Mouse (Mus musculus) forebrain, embryonic 16.5 days (tissue): ENCODE data around the gene Plekhg5. TPM values are rescaled to one million over a fixed set of nuclear protein-coding genes. Genes with fewer than 3 reads are reported as not detected.

Experiments
- ATAC-seq: fragments of 200-750 bp; cut with Nextera tagmentation; 2 replicates; pipeline ENCODE4 v1.8.0; 2017; ENCODE audit warnings: mild to moderate bottlenecking, moderate library complexity
- H3K27ac ChIP-seq: fragments of 300-500 bp; sonication (generic); 2 replicates; pipeline ENCODE4 v1.5.1; 2014; ENCODE audit warnings: low read length, control low read depth
- H3K27me3 ChIP-seq: fragments of 300-500 bp; sonication (generic); replicated peaks from 2 replicates; pipeline ENCODE4 v1.6.1; 2014; ENCODE audit warnings: low read length; ENCODE audit not compliant: control insufficient read depth, insufficient read depth
- H3K36me3 ChIP-seq: fragments of 300-500 bp; sonication (generic); 2 replicates; pipeline ENCODE4 v1.6.1; 2014; ENCODE audit not compliant: control insufficient read depth, insufficient read depth
- H3K4me1 ChIP-seq: fragments of 300-500 bp; sonication (generic); replicated peaks from 2 replicates; pipeline ENCODE4 v1.6.1; 2014; ENCODE audit warnings: low read length; ENCODE audit not compliant: control insufficient read depth, insufficient read depth
- H3K4me2 ChIP-seq: fragments of 300-500 bp; sonication (generic); 2 replicates; pipeline ENCODE4 v1.6.1; 2014; ENCODE audit warnings: mild to moderate bottlenecking, low read length, control low read depth
- H3K4me3 ChIP-seq: fragments of 300-500 bp; sonication (generic); replicated peaks from 2 replicates; pipeline ENCODE4 v1.5.1; 2014; ENCODE audit warnings: mild to moderate bottlenecking, low read length, control low read depth
- H3K9ac ChIP-seq: fragments of 300-500 bp; sonication (generic); replicated peaks from 2 replicates; pipeline ENCODE4 v1.6.1; 2014; ENCODE audit warnings: low read depth, low read length, control low read depth
- H3K9me3 ChIP-seq: fragments of 300-500 bp; sonication (generic); 2 replicates; pipeline ENCODE4 v1.6.1; 2016; ENCODE audit warnings: low read length; ENCODE audit not compliant: control insufficient read depth
- WGBS: fragments of 180-500 bp; shearing (Covaris S2); extraction: QIAGEN DNeasy Blood & Tissue Kit; methylation state at CpG from one replicate; pipeline ENCODE4 v1.1.7; 2014; 5-methylcytosine and 5-hydroxymethylcytosine counted together
- polyA plus RNA-seq: library from polyadenylated mRNA; unstranded; fragments of >200 nt; fragmentation: Nextera tagmentation; extraction: Ambion mirVana; gene quantifications from 2 replicates; pipeline ENCODE4 v1.2.1, GENCODE M21; 2015

Plekhg5 gene
- polyA plus RNA-seq, 1 experiment from 2014 or later, result 13.2 TPM

- no peaks in the 10 kb centered on the region for H3K9me3 ChIP-seq
- H3K27ac ChIP-seq, result no peak within 1 kb of the TSS
- H3K36me3 ChIP-seq, result no peaks in the 10 kb centered on the region
- H3K27me3 ChIP-seq, result peaks cover 59% of the 10 kb centered on the region
- 3% methylated on average over 30 of the region's 30 CpGs for WGBS
- ATAC-seq, result no peak
- H3K4me3 ChIP-seq, result no peak within 1 kb of the TSS
- H3K4me1 ChIP-seq, result peaks cover 14% of the 10 kb centered on the region
- no peak within 1 kb of the TSS for H3K4me2 ChIP-seq
- 0 out of 2 replicates have a peak within 1 kb of the TSS, but pooled peaks have one; percentile 17 for H3K9ac ChIP-seq
These were observed 43.8 kb downstream of the Plekhg5 start, which contains the start of gene Tnfrsf25 for GRCm38 (mm10) chr4:152115921-152116612. TSS of gene Tnfrsf25 (plus strand) at chr4:152115934.

GRCm38 (mm10) chr4:152117538-152117937 lies 45.2 kb downstream of the Plekhg5 start:
- H3K27ac ChIP-seq, result no peak overlapping the region
- H3K36me3 ChIP-seq, result no peaks in the 10 kb centered on the region
- no peak overlapping the region for H3K9ac ChIP-seq
- no peak for ATAC-seq
- H3K4me2 ChIP-seq, result no peak overlapping the region
- H3K27me3 ChIP-seq, result peaks cover 74% of the 10 kb centered on the region
- peaks cover 16% of the 10 kb centered on the region for H3K4me1 ChIP-seq
- H3K4me3 ChIP-seq, result no peak overlapping the region
- no peaks in the 10 kb centered on the region for H3K9me3 ChIP-seq
- 69% methylated on average over 9 of the region's 9 CpGs for WGBS

GRCm38 (mm10) chr4:152119396-152120292 lies 47.3 kb downstream of the Plekhg5 start:
- Histone ChIP-seq H3K4me3 (peak overlapping the region; percentile 11; the same call in 1 of the 2 replicates), H3K4me1 (peaks cover 16% of the 10 kb centered on the region), H3K9ac (no peak overlapping the region), H3K36me3 (no peaks in the 10 kb centered on the region), H3K27me3 (peaks cover 93% of the 10 kb centered on the region), H3K27ac (no peak overlapping the region), H3K9me3 (no peaks in the 10 kb centered on the region), H3K4me2 (peak overlapping the region; percentile 31)
- WGBS, result 3% methylated on average over 39 of the region's 39 CpGs
- no peak for ATAC-seq

GRCm38 (mm10) chr4:152120311-152121182 lies 48.2 kb downstream of the Plekhg5 start:
- Histone ChIP-seq H3K4me3 (0 out of 2 replicates have a peak overlapping the region, but pooled peaks have one; percentile 4), H3K27ac (no peak overlapping the region), H3K36me3 (no peaks in the 10 kb centered on the region), H3K27me3 (peaks cover 93% of the 10 kb centered on the region), H3K9me3 (no peaks in the 10 kb centered on the region), H3K4me1 (peaks cover 19% of the 10 kb centered on the region), H3K4me2 (peak overlapping the region; percentile 28), H3K9ac (no peak overlapping the region)
- 1% methylated on average over 31 of the region's 31 CpGs for WGBS
- no peak for ATAC-seq

GRCm38 (mm10) chr4:152121183-152121505 lies 48.8 kb downstream of the Plekhg5 start:
- H3K9me3 ChIP-seq, result no peaks in the 10 kb centered on the region
- H3K4me1 ChIP-seq, result peaks cover 25% of the 10 kb centered on the region
- H3K9ac ChIP-seq, result no peak overlapping the region
- no peak overlapping the region for H3K27ac ChIP-seq
- H3K4me2 ChIP-seq, result no peak overlapping the region; the same call in 1 of the 2 replicates
- no peaks in the 10 kb centered on the region for H3K36me3 ChIP-seq
- H3K4me3 ChIP-seq, result no peak overlapping the region
- 2% methylated on average over 12 of the region's 12 CpGs for WGBS
- ATAC-seq, result no peak; the same call in 1 of the 2 replicates
- peaks cover 95% of the 10 kb centered on the region for H3K27me3 ChIP-seq

DNA sequence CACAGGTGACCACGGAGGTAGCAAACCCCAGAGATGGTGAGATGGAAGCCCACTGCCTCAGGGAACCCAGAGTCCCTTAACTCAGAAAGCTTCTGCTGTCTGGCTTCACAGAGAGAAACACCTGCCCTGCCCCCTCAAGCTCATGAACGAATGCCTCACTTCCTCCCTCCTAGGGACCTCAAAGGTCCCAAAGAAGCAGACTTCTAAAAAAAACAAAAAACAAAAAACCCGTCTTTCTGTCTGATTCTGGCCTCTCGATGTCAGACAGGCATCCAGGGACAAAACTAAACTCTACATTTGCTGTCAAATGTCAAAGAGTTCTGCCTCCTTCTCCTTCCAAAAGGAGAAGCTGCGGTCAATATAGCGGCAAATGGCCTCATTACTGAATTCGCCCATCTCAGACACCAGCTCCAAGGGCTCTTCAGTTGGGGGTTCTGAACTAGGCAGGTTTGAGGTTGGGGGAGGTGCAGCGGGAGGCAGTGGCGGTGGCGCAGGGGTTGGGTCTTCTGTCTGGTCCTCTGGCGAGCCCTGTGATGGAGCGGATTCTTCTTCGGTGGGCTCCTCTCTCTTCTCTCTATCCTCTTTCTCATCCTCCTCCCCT lies 52.2 kb downstream of the Plekhg5 start:
- Histone ChIP-seq H3K36me3 (no peaks in the 10 kb centered on the region), H3K9ac (no peak overlapping the region), H3K4me2 (no peak overlapping the region), H3K9me3 (no peaks in the 10 kb centered on the region), H3K4me1 (peaks cover 29% of the 10 kb centered on the region), H3K27ac (no peak overlapping the region), H3K4me3 (no peak overlapping the region), H3K27me3 (peaks cover 97% of the 10 kb centered on the region)
- 10% methylated on average over 13 of the region's 13 CpGs for WGBS
- ATAC-seq, result no peak

- Histone ChIP-seq H3K4me1 (peaks cover 24% of the 10 kb centered on the region), H3K4me2 (peak overlapping the region; percentile 41), H3K9me3 (no peaks in the 10 kb centered on the region), H3K27ac (no peak overlapping the region), H3K27me3 (peaks cover 97% of the 10 kb centered on the region), H3K36me3 (no peaks in the 10 kb centered on the region), H3K4me3 (peak overlapping the region; percentile 27), H3K9ac (0 out of 2 replicates have a peak overlapping the region, but pooled peaks have one; percentile 29)
- WGBS, result 2% methylated on average over 56 of the region's 56 CpGs
- ATAC-seq, result no peak
These were observed 53.1 kb downstream of the Plekhg5 start for GRCm38 (mm10) chr4:152125161-152126025.
